Mouse (Mus musculus): Measurements from ENCODE around the gene Olfr603. TPM values are rescaled to one million over a fixed set of nuclear protein-coding genes. Genes with fewer than 3 reads are reported as not detected.
"Not testable (repeated sequence)": the region's sequence is repeated elsewhere in the genome, so short reads cannot be mapped to it uniquely, and the experiment has no call there.

The Olfr603 gene
- not detected in 2 replicates for polyA plus RNA-seq (2015; fragmentation: Nextera tagmentation; extraction: Ambion mirVana)

GRCm38 (mm10) chr7:103386077-103386476 is at the start of gene Olfr603:
Gene Olfr603 (minus strand): TSS chr7:103386177.
- Histone ChIP-seq H3K4me3 (replicated peaks) (no peak within 1 kb of the TSS), H3K27me3 (no peaks in the 10 kb centered on the region), H3K27ac (replicated peaks) (no peak within 1 kb of the TSS), H3K4me2 (replicated peaks) (no peak within 1 kb of the TSS), H3K4me1 (no peaks in the 10 kb centered on the region), H3K9ac (no peak within 1 kb of the TSS), H3K9me3 (replicated peaks) (no peaks in the 10 kb centered on the region), H3K36me3 (no peaks in the 10 kb centered on the region)
- ATAC-seq (ENCODE audit: insufficient number of reproducible peaks, low FRiP score, low TSS enrichment, low read depth) = no peak

- H3K36me3 ChIP-seq; H3K4me3 ChIP-seq (replicated peaks); H3K4me1 ChIP-seq; H3K27me3 ChIP-seq; H3K4me2 ChIP-seq (replicated peaks); H3K9me3 ChIP-seq (replicated peaks); ATAC-seq (ENCODE audit: insufficient number of reproducible peaks, low FRiP score, low TSS enrichment, low read depth); H3K27ac ChIP-seq (replicated peaks); H3K9ac ChIP-seq: not testable (repeated sequence)
- 65% methylated on average over 1 of the region's 1 CpGs for WGBS
Measured at GRCm38 (mm10) chr7:103414772-103415171, 28.8 kb upstream of the Olfr603 start, which contains the start of gene Usp17lc. Gene Usp17lc (plus strand): TSS chr7:103415072.

- not testable (repeated sequence) for H3K27ac ChIP-seq (replicated peaks); H3K9ac ChIP-seq; H3K27me3 ChIP-seq; H3K4me2 ChIP-seq (replicated peaks); H3K36me3 ChIP-seq; H3K4me3 ChIP-seq (replicated peaks); H3K4me1 ChIP-seq; H3K9me3 ChIP-seq (replicated peaks); ATAC-seq (ENCODE audit: insufficient number of reproducible peaks, low FRiP score, low TSS enrichment, low read depth)
- 70% methylated on average over 3 of the region's 3 CpGs for WGBS
Measured at GRCm38 (mm10) chr7:103406521-103407055, 20.6 kb upstream of the Olfr603 start.

- Histone ChIP-seq H3K4me2 (replicated peaks) (no peak overlapping the region), H3K4me3 (replicated peaks) (no peak overlapping the region), H3K9me3 (replicated peaks) (no peaks in the 10 kb centered on the region), H3K36me3 (no peaks in the 10 kb centered on the region), H3K27ac (replicated peaks) (no peak overlapping the region), H3K9ac (no peak overlapping the region), H3K27me3 (no peaks in the 10 kb centered on the region), H3K4me1 (no peaks in the 10 kb centered on the region)
- no peak for ATAC-seq (ENCODE audit: insufficient number of reproducible peaks, low FRiP score, low TSS enrichment, low read depth)
- WGBS = 4% methylated on average over 1 of the region's 1 CpGs
Measured at GRCm38 (mm10) chr7:103398981-103399380, 13.0 kb upstream of the Olfr603 start.

- H3K9me3 ChIP-seq (replicated peaks) = no peaks in the 10 kb centered on the region
- no peak overlapping the region for H3K4me3 ChIP-seq (replicated peaks)
- H3K36me3 ChIP-seq = no peaks in the 10 kb centered on the region
- no peak for ATAC-seq (ENCODE audit: insufficient number of reproducible peaks, low FRiP score, low TSS enrichment, low read depth)
- no peak overlapping the region for H3K27ac ChIP-seq (replicated peaks)
- H3K4me2 ChIP-seq (replicated peaks) = no peak overlapping the region
- H3K27me3 ChIP-seq = no peaks in the 10 kb centered on the region
- no peak overlapping the region for H3K9ac ChIP-seq
- no peaks in the 10 kb centered on the region for H3K4me1 ChIP-seq
Measured at GRCm38 (mm10) chr7:103397758-103398157, 11.8 kb upstream of the Olfr603 start.

GRCm38 (mm10) chr7:103362555-103362954 is 23.4 kb downstream of the Olfr603 start, which contains the start of gene Olfr601:
Gene Olfr601 (minus strand): TSS chr7:103362655.
- Histone ChIP-seq H3K9ac (no peak within 1 kb of the TSS), H3K4me1 (no peaks in the 10 kb centered on the region), H3K4me2 (replicated peaks) (no peak within 1 kb of the TSS), H3K9me3 (replicated peaks) (no peaks in the 10 kb centered on the region), H3K27ac (replicated peaks) (no peak within 1 kb of the TSS), H3K27me3 (no peaks in the 10 kb centered on the region), H3K4me3 (replicated peaks) (no peak within 1 kb of the TSS), H3K36me3 (no peaks in the 10 kb centered on the region)
- 93% methylated on average over 1 of the region's 1 CpGs for WGBS
- ATAC-seq (ENCODE audit: insufficient number of reproducible peaks, low FRiP score, low TSS enrichment, low read depth) = no peak

GRCm38 (mm10) chr7:103349569-103349968 is 36.4 kb downstream of the Olfr603 start, which contains the start of gene Olfr600:
Gene Olfr600 (minus strand): TSS chr7:103349669.
- H3K9ac ChIP-seq = no peak within 1 kb of the TSS
- H3K4me1 ChIP-seq = no peaks in the 10 kb centered on the region
- ATAC-seq (ENCODE audit: insufficient number of reproducible peaks, low FRiP score, low TSS enrichment, low read depth) = no peak
- no peak within 1 kb of the TSS for H3K27ac ChIP-seq (replicated peaks)
- H3K4me2 ChIP-seq (replicated peaks) = no peak within 1 kb of the TSS
- H3K4me3 ChIP-seq (replicated peaks) = no peak within 1 kb of the TSS
- H3K27me3 ChIP-seq = no peaks in the 10 kb centered on the region
- no peaks in the 10 kb centered on the region for H3K9me3 ChIP-seq (replicated peaks)
- H3K36me3 ChIP-seq = no peaks in the 10 kb centered on the region

- no peaks in the 10 kb centered on the region for H3K36me3 ChIP-seq
- WGBS = 88% methylated on average over 1 of the region's 1 CpGs
- no peaks in the 10 kb centered on the region for H3K4me1 ChIP-seq
- H3K4me2 ChIP-seq (replicated peaks) = no peak within 1 kb of the TSS
- ATAC-seq (ENCODE audit: insufficient number of reproducible peaks, low FRiP score, low TSS enrichment, low read depth) = no peak
- H3K9ac ChIP-seq = no peak within 1 kb of the TSS
- H3K27me3 ChIP-seq = no peaks in the 10 kb centered on the region
- H3K9me3 ChIP-seq (replicated peaks) = no peaks in the 10 kb centered on the region
- H3K4me3 ChIP-seq (replicated peaks) = no peak within 1 kb of the TSS
- H3K27ac ChIP-seq (replicated peaks) = no peak within 1 kb of the TSS
Measured at GRCm38 (mm10) chr7:103335617-103336016, 50.4 kb downstream of the Olfr603 start, which contains the start of gene Olfr599. Gene Olfr599 (plus strand): TSS chr7:103335917.

Small RNA genes lying within 50 kb of the gene (microRNA-seq; reads per million reads assigned to microRNA genes)
- gene Gm25774 (ENCODE audit: borderline number of aligned reads) = not detected

Other genes with a start within 250 kb of the Olfr603 start
- gene Olfr588-ps1, start 245.3 kb downstream of the Olfr603 start, polyA plus RNA-seq (2015; fragmentation: Nextera tagmentation; extraction: Ambion mirVana) = not detected in 2 replicates
- gene Olfr589, start 229.8 kb downstream of the Olfr603 start, polyA plus RNA-seq (2015; fragmentation: Nextera tagmentation; extraction: Ambion mirVana) = not detected in 2 replicates
- gene Olfr591, start 207.8 kb downstream of the Olfr603 start, polyA plus RNA-seq (2015; fragmentation: Nextera tagmentation; extraction: Ambion mirVana) = 0.12 and 0.16 TPM in 2 replicates
- 0.12 TPM in 1 of 2 replicates, not detected in the other for gene Olfr592, start 201.4 kb downstream of the Olfr603 start, polyA plus RNA-seq (2015; fragmentation: Nextera tagmentation; extraction: Ambion mirVana)
- gene Olfr593, start 174.3 kb downstream of the Olfr603 start, polyA plus RNA-seq (2015; fragmentation: Nextera tagmentation; extraction: Ambion mirVana) = not detected in 2 replicates
- gene Olfr594, start 169.2 kb downstream of the Olfr603 start, polyA plus RNA-seq (2015; fragmentation: Nextera tagmentation; extraction: Ambion mirVana) = 0.15 and 0.24 TPM in 2 replicates
- gene Usp17ld, start 133.7 kb downstream of the Olfr603 start, polyA plus RNA-seq (2015; fragmentation: Nextera tagmentation; extraction: Ambion mirVana) = not detected in 2 replicates
- gene Olfr596, start 80.5 kb downstream of the Olfr603 start, polyA plus RNA-seq (2015; fragmentation: Nextera tagmentation; extraction: Ambion mirVana) = not detected in 2 replicates
- gene Olfr597, start 69.9 kb downstream of the Olfr603 start, polyA plus RNA-seq (2015; fragmentation: Nextera tagmentation; extraction: Ambion mirVana) = 0.15 TPM in 1 of 2 replicates, not detected in the other
- gene Olfr598, start 62.6 kb downstream of the Olfr603 start, polyA plus RNA-seq (2015; fragmentation: Nextera tagmentation; extraction: Ambion mirVana) = 0.12 and 0.55 TPM in 2 replicates
- not detected in 2 replicates for gene Olfr599, start 50.3 kb downstream of the Olfr603 start, polyA plus RNA-seq (2015; fragmentation: Nextera tagmentation; extraction: Ambion mirVana)
- gene Olfr600, start 36.5 kb downstream of the Olfr603 start, polyA plus RNA-seq (2015; fragmentation: Nextera tagmentation; extraction: Ambion mirVana) = not detected in 2 replicates
- gene Olfr601, start 23.5 kb downstream of the Olfr603 start, polyA plus RNA-seq (2015; fragmentation: Nextera tagmentation; extraction: Ambion mirVana) = 0.22 and 0.43 TPM in 2 replicates
- gene Usp17lc, start 28.9 kb upstream of the Olfr603 start, polyA plus RNA-seq (2015; fragmentation: Nextera tagmentation; extraction: Ambion mirVana) = not detected in 2 replicates
- not detected in 2 replicates for gene Olfr605, start 59.3 kb upstream of the Olfr603 start, polyA plus RNA-seq (2015; fragmentation: Nextera tagmentation; extraction: Ambion mirVana)
- 0.16 TPM in 1 of 2 replicates, not detected in the other for gene Olfr606, start 62.9 kb upstream of the Olfr603 start, polyA plus RNA-seq (2015; fragmentation: Nextera tagmentation; extraction: Ambion mirVana)
- 0.18 TPM in 1 of 2 replicates, not detected in the other for gene Olfr607, start 78.0 kb upstream of the Olfr603 start, polyA plus RNA-seq (2015; fragmentation: Nextera tagmentation; extraction: Ambion mirVana)
- gene Olfr608, start 83.7 kb upstream of the Olfr603 start, polyA plus RNA-seq (2015; fragmentation: Nextera tagmentation; extraction: Ambion mirVana) = 0.14 and 0.25 TPM in 2 replicates
- not detected in 2 replicates for gene Olfr609, start 111.9 kb upstream of the Olfr603 start, polyA plus RNA-seq (2015; fragmentation: Nextera tagmentation; extraction: Ambion mirVana)
- 0.28 TPM in 1 of 2 replicates, not detected in the other for gene Olfr610, start 125.9 kb upstream of the Olfr603 start, polyA plus RNA-seq (2015; fragmentation: Nextera tagmentation; extraction: Ambion mirVana)
- not detected in 2 replicates for gene Olfr611, start 134.7 kb upstream of the Olfr603 start, polyA plus RNA-seq (2015; fragmentation: Nextera tagmentation; extraction: Ambion mirVana)
- gene Olfr612, start 156.5 kb upstream of the Olfr603 start, polyA plus RNA-seq (2015; fragmentation: Nextera tagmentation; extraction: Ambion mirVana) = 0.26 and 0.27 TPM in 2 replicates
- gene Olfr613, start 161.9 kb upstream of the Olfr603 start, polyA plus RNA-seq (2015; fragmentation: Nextera tagmentation; extraction: Ambion mirVana) = 0.08 and 0.11 TPM in 2 replicates
- 0.25 and 0.29 TPM in 2 replicates for gene Olfr615, start 169.9 kb upstream of the Olfr603 start, polyA plus RNA-seq (2015; fragmentation: Nextera tagmentation; extraction: Ambion mirVana)
- 0.11 TPM in 2 replicates for gene Olfr616, start 183.0 kb upstream of the Olfr603 start, polyA plus RNA-seq (2015; fragmentation: Nextera tagmentation; extraction: Ambion mirVana)
- not detected in 2 replicates for gene Olfr617, start 186.9 kb upstream of the Olfr603 start, polyA plus RNA-seq (2015; fragmentation: Nextera tagmentation; extraction: Ambion mirVana)
- gene Olfr618, start 203.9 kb upstream of the Olfr603 start, polyA plus RNA-seq (2015; fragmentation: Nextera tagmentation; extraction: Ambion mirVana) = 0.07 TPM in 1 of 2 replicates, not detected in the other
- 0.20 TPM in 1 of 2 replicates, not detected in the other for gene Olfr619, start 214.4 kb upstream of the Olfr603 start, polyA plus RNA-seq (2015; fragmentation: Nextera tagmentation; extraction: Ambion mirVana)
- gene Olfr620, start 226.4 kb upstream of the Olfr603 start, polyA plus RNA-seq (2015; fragmentation: Nextera tagmentation; extraction: Ambion mirVana) = 0.21 and 0.24 TPM in 2 replicates

All from embryonic facial prominence, embryonic 15.5 days (tissue).